Mouse (Mus musculus) testis, adult 2 months (tissue): ENCODE data around the gene Il2rg. TPM values are rescaled to one million over a fixed set of nuclear protein-coding genes. Genes with fewer than 3 reads are reported as not detected.
A peak's percentile ranks its signal among the peaks of the same experiment; 100 is the strongest.

ENCODE experiments used
- H3K27ac ChIP-seq: fragments of 200-500 bp; 2 replicates; pipeline ENCODE4 v1.5.1; 2012; ENCODE audit warnings: low read depth, low read length; ENCODE audit not compliant: control insufficient read depth, insufficient read depth
- H3K27me3 ChIP-seq: fragments of 200-500 bp; 2 replicates; pipeline ENCODE4 v1.6.1; 2012; ENCODE audit warnings: mild to moderate bottlenecking, low read length, moderate library complexity; ENCODE audit not compliant: control insufficient read depth, insufficient read depth
- H3K36me3 ChIP-seq: fragments of 200-500 bp; 2 replicates; pipeline ENCODE4 v1.6.1; 2012; ENCODE audit warnings: mild to moderate bottlenecking, low read length; ENCODE audit not compliant: control insufficient read depth, insufficient read depth
- H3K4me1 ChIP-seq: fragments of 200-500 bp; 2 replicates; pipeline ENCODE4 v1.6.1; 2012; ENCODE audit warnings: low read length; ENCODE audit not compliant: control insufficient read depth, insufficient read depth
- H3K4me3 ChIP-seq: fragments of 200-500 bp; 2 replicates; pipeline ENCODE4 v1.5.1; 2012; ENCODE audit warnings: low read depth, mild to moderate bottlenecking, low read length, moderate library complexity, mixed read lengths; ENCODE audit not compliant: control insufficient read depth
- CTCF ChIP-seq: fragments of 200-500 bp; IDR thresholded peaks from 2 replicates; pipeline ENCODE4 v1.5.1; 2012; ENCODE audit warnings: low read depth, mild to moderate bottlenecking, inconsistent platforms, low read length, moderate library complexity; ENCODE audit not compliant: control insufficient read depth, insufficient read depth, insufficient replicate concordance
- POLR2A ChIP-seq: fragments of 200-500 bp; IDR thresholded peaks from 2 replicates; pipeline ENCODE4 v1.6.1; 2012; ENCODE audit warnings: low read depth, mild to moderate bottlenecking, inconsistent platforms, low read length, moderate library complexity; ENCODE audit not compliant: control insufficient read depth
- polyA plus RNA-seq: library from polyadenylated mRNA; depleted of rRNA; stranded (reverse); fragments of >200 nt; gene quantifications from 2 replicates; pipeline ENCODE4 v1.2.3, GENCODE M21; 2012; rRNA removed

Il2rg gene
- polyA plus RNA-seq, 1 experiment: 0.44 TPM

DNA sequence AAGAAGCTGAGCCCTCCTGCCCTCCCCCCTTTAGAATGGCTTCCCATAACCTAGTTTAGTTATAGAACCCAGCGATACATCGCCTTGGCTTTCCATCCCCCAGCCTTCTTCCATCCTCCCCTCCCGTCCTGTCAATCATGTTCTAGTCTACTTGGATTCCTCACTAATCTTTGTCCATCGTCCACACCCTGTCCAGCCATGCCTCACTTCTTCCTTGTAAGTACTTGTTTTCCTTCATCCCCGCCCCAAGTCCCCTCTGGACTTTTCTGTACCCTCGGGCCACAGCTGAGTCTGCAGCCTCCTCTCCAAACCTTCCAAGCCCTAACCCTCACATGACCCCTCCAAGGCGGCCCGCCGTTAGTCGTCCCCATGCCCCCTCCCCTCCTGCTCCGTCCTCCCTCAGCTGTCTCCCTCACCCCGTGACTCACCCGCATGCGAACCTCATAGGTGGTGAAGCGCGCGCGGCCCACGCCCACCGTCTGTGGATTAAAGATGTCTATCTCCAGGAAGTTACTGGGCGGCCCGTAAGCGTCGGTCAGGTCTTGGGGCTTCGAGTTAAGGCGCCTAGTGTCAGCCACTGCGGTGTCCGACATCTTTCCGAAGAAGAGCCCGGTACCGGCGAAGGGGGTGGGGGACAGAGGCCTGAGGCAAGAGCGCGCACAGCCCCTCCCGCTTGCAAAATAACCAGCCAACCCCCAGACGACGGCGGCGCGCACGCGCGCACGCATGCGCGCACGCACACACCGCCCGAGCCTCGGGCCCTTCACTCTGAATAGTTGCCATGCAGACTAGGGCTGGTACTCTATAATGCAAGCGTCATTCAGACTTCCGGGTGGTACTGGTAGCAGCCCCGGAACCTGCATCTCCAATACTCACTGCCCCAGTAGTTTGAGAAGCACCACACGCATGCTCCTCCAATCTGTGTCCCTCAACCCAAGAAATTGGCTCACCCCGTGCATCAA lies 45.9 kb downstream of the Il2rg start, which contains the start of gene Snx12:
Gene Snx12 (minus strand): TSS at position 730 of the 962 bp plus-strand sequence.
- Histone ChIP-seq H3K27me3 (no peaks in the 10 kb centered on the region), H3K4me3 (peak within 1 kb of the TSS; percentile 77), H3K27ac (peak within 1 kb of the TSS; percentile 55), H3K36me3 (no peaks in the 10 kb centered on the region), H3K4me1 (peaks cover 2% of the 10 kb centered on the region; the same call in 1 of the 2 replicates)
- TF ChIP-seq POLR2A: no peak
- no peak for TF ChIP-seq CTCF

Other genes with a start within 250 kb of the Il2rg start
- 1.4 and 2.0 TPM in 2 replicates for gene Tex11, start 208.6 kb downstream of the Il2rg start, polyA plus RNA-seq
- 0.95 and 1.6 TPM in 2 replicates for gene Slc7a3, start 182.2 kb downstream of the Il2rg start, polyA plus RNA-seq
- 3.7 and 4.7 TPM in 2 replicates for gene Snx12, start 45.7 kb downstream of the Il2rg start, polyA plus RNA-seq
- gene Foxo4, start 13.7 kb downstream of the Il2rg start, polyA plus RNA-seq: 7.0 and 7.3 TPM in 2 replicates
- gene Gm614, start 4.3 kb downstream of the Il2rg start, polyA plus RNA-seq: 45.9 and 68.4 TPM in 2 replicates
- not detected in 2 replicates for gene Gm20489, start 768 bp upstream of the Il2rg start, polyA plus RNA-seq
- gene Med12, start 5.8 kb upstream of the Il2rg start, polyA plus RNA-seq: 40.2 and 47.1 TPM in 2 replicates
- 0.22 and 0.31 TPM in 2 replicates for gene Nlgn3, start 30.9 kb upstream of the Il2rg start, polyA plus RNA-seq
- 0.69 TPM in 1 of 2 replicates, not detected in the other for gene Gjb1, start 108.1 kb upstream of the Il2rg start, polyA plus RNA-seq
- gene Zmym3, start 152.6 kb upstream of the Il2rg start, polyA plus RNA-seq: 38.6 and 43.4 TPM in 2 replicates
- 16.1 and 16.3 TPM in 2 replicates for gene Nono, start 161.1 kb upstream of the Il2rg start, polyA plus RNA-seq
- 0.11 TPM in 1 of 2 replicates, not detected in the other for gene Itgb1bp2, start 180.8 kb upstream of the Il2rg start, polyA plus RNA-seq